Mouse (Mus musculus): ENCODE measurements around the gene Abcg4. TPM values are rescaled to one million over a fixed set of nuclear protein-coding genes. Genes with fewer than 3 reads are reported as not detected.
"Not testable (repeated sequence)": the region's sequence is repeated elsewhere in the genome, so short reads cannot be mapped to it uniquely, and the experiment has no call there.

Abcg4 gene
- polyA plus RNA-seq, 1 experiment from 2014 or later: 5.7 TPM

GRCm38 (mm10) chr9:44332918-44333638 is 44.7 kb upstream of the Abcg4 start:
- H3K4me2 ChIP-seq (replicated peaks; ENCODE audit: low read depth, low read length): no peak overlapping the region
- WGBS: 94% methylated on average over 13 of the region's 13 CpGs
- ATAC-seq (ENCODE audit: low FRiP score): no peak
- H3K4me1 ChIP-seq (replicated peaks; ENCODE audit: control insufficient read depth, insufficient read depth, low read length): peaks cover 4% of the 10 kb centered on the region; the same call in 1 of the 2 replicates
- H3K27ac ChIP-seq (ENCODE audit: low read depth, low read length): no peak overlapping the region
- no peak overlapping the region for H3K9ac ChIP-seq (ENCODE audit: low read depth, low read length)
- no peaks in the 10 kb centered on the region for H3K9me3 ChIP-seq (ENCODE audit: control insufficient read depth, low read length)
- no peak overlapping the region for H3K4me3 ChIP-seq (ENCODE audit: low read depth, low read length)
- DNase-seq (ENCODE audit: low spot score): no peak
- no peaks in the 10 kb centered on the region for H3K27me3 ChIP-seq (ENCODE audit: control insufficient read depth, insufficient read depth, low read length)
- H3K36me3 ChIP-seq (ENCODE audit: control insufficient read depth, insufficient read depth, low read length): peaks cover 18% of the 10 kb centered on the region

GRCm38 (mm10) chr9:44330736-44331135 is 42.3 kb upstream of the Abcg4 start:
- no peak overlapping the region for H3K4me3 ChIP-seq (ENCODE audit: low read depth, low read length)
- peaks cover under 1% of the 10 kb centered on the region; the same call in 1 of the 2 replicates for H3K4me1 ChIP-seq (replicated peaks; ENCODE audit: control insufficient read depth, insufficient read depth, low read length)
- H3K9me3 ChIP-seq (ENCODE audit: control insufficient read depth, low read length): no peaks in the 10 kb centered on the region
- peaks cover 18% of the 10 kb centered on the region for H3K36me3 ChIP-seq (ENCODE audit: control insufficient read depth, insufficient read depth, low read length)
- DNase-seq (ENCODE audit: low spot score) (no peak), ATAC-seq (ENCODE audit: low FRiP score) (no peak)
- H3K27ac ChIP-seq (ENCODE audit: low read depth, low read length): no peak overlapping the region
- 96% methylated on average over 6 of the region's 6 CpGs for WGBS
- H3K27me3 ChIP-seq (ENCODE audit: control insufficient read depth, insufficient read depth, low read length): no peaks in the 10 kb centered on the region
- no peak overlapping the region for H3K4me2 ChIP-seq (replicated peaks; ENCODE audit: low read depth, low read length)
- no peak overlapping the region for H3K9ac ChIP-seq (ENCODE audit: low read depth, low read length)

- H3K27ac ChIP-seq (ENCODE audit: low read depth, low read length): no peak overlapping the region
Measured at GRCm38 (mm10) chr9:44327926-44328325, 39.5 kb upstream of the Abcg4 start.

GRCm38 (mm10) chr9:44327064-44327711 is 38.8 kb upstream of the Abcg4 start:
- DNase-seq (ENCODE audit: low spot score) (peak; percentile 60), ATAC-seq (ENCODE audit: low FRiP score) (peak; percentile 67)
- Histone ChIP-seq H3K9ac (ENCODE audit: low read depth, low read length) (peak overlapping the region; percentile 91), H3K27ac (ENCODE audit: low read depth, low read length) (peak overlapping the region; percentile 88), H3K4me3 (ENCODE audit: low read depth, low read length) (peak overlapping the region; percentile 60), H3K36me3 (ENCODE audit: control insufficient read depth, insufficient read depth, low read length) (peaks cover 7% of the 10 kb centered on the region), H3K4me1 (replicated peaks; ENCODE audit: control insufficient read depth, insufficient read depth, low read length) (peaks cover 2% of the 10 kb centered on the region; the same call in 1 of the 2 replicates), H3K4me2 (replicated peaks; ENCODE audit: low read depth, low read length) (peak overlapping the region; percentile 80), H3K27me3 (ENCODE audit: control insufficient read depth, insufficient read depth, low read length) (no peaks in the 10 kb centered on the region), H3K9me3 (ENCODE audit: control insufficient read depth, low read length) (no peaks in the 10 kb centered on the region)
- WGBS: under 1% methylated on average over 22 of the region's 22 CpGs

More at GRCm38 (mm10) chr9:44327926-44328325, 39.5 kb upstream of the Abcg4 start:
- DNase-seq (ENCODE audit: low spot score) (no peak), ATAC-seq (ENCODE audit: low FRiP score) (no peak)
- peak overlapping the region; percentile 80 for H3K4me2 ChIP-seq (replicated peaks; ENCODE audit: low read depth, low read length)
- peaks cover 11% of the 10 kb centered on the region for H3K36me3 ChIP-seq (ENCODE audit: control insufficient read depth, insufficient read depth, low read length)
- WGBS: 97% methylated on average over 5 of the region's 5 CpGs
- no peaks in the 10 kb centered on the region for H3K9me3 ChIP-seq (ENCODE audit: control insufficient read depth, low read length)
- peak overlapping the region; percentile 60 for H3K4me3 ChIP-seq (ENCODE audit: low read depth, low read length)
- H3K27me3 ChIP-seq (ENCODE audit: control insufficient read depth, insufficient read depth, low read length): no peaks in the 10 kb centered on the region
- H3K4me1 ChIP-seq (replicated peaks; ENCODE audit: control insufficient read depth, insufficient read depth, low read length): peaks cover 2% of the 10 kb centered on the region; the same call in 1 of the 2 replicates
- no peak overlapping the region for H3K9ac ChIP-seq (ENCODE audit: low read depth, low read length)

- peak overlapping the region; percentile 60 for H3K4me3 ChIP-seq (ENCODE audit: low read depth, low read length)
- H3K4me1 ChIP-seq (replicated peaks; ENCODE audit: control insufficient read depth, insufficient read depth, low read length): peaks cover 2% of the 10 kb centered on the region; the same call in 1 of the 2 replicates
- peak overlapping the region; percentile 91 for H3K9ac ChIP-seq (ENCODE audit: low read depth, low read length)
- H3K4me2 ChIP-seq (replicated peaks; ENCODE audit: low read depth, low read length): peak overlapping the region; percentile 80
- peak; percentile 91 for ATAC-seq (ENCODE audit: low FRiP score)
- peak overlapping the region; percentile 88 for H3K27ac ChIP-seq (ENCODE audit: low read depth, low read length)
- peaks cover 3% of the 10 kb centered on the region; the same call in 1 of the 2 replicates for H3K36me3 ChIP-seq (ENCODE audit: control insufficient read depth, insufficient read depth, low read length)
- H3K9me3 ChIP-seq (ENCODE audit: control insufficient read depth, low read length): no peaks in the 10 kb centered on the region
- H3K27me3 ChIP-seq (ENCODE audit: control insufficient read depth, insufficient read depth, low read length): no peaks in the 10 kb centered on the region
- DNase-seq (ENCODE audit: low spot score): peak; percentile 81
- under 1% methylated on average over 38 of the region's 38 CpGs for WGBS
Measured at GRCm38 (mm10) chr9:44326371-44327063, 38.1 kb upstream of the Abcg4 start.

- Histone ChIP-seq H3K4me2 (replicated peaks; ENCODE audit: low read depth, low read length) (peak within 1 kb of the TSS; percentile 80), H3K36me3 (ENCODE audit: control insufficient read depth, insufficient read depth, low read length) (0 out of 2 replicates have a peak, but pooled peaks cover 2% of the 10 kb centered on the region)
- 8% methylated on average over 12 of the region's 12 CpGs for WGBS
Measured at GRCm38 (mm10) chr9:44325768-44326370, 37.5 kb upstream of the Abcg4 start, which contains the start of gene Dpagt1. Dpagt1 (plus strand) TSS chr9:44326019.

GRCm38 (mm10) chr9:44325032-44325767 is 36.8 kb upstream of the Abcg4 start:
- DNase-seq (ENCODE audit: low spot score); H3K9me3 ChIP-seq (ENCODE audit: control insufficient read depth, low read length); ATAC-seq (ENCODE audit: low FRiP score); H3K27ac ChIP-seq (ENCODE audit: low read depth, low read length); H3K4me1 ChIP-seq (replicated peaks; ENCODE audit: control insufficient read depth, insufficient read depth, low read length); H3K9ac ChIP-seq (ENCODE audit: low read depth, low read length); H3K27me3 ChIP-seq (ENCODE audit: control insufficient read depth, insufficient read depth, low read length); H3K4me3 ChIP-seq (ENCODE audit: low read depth, low read length); H3K36me3 ChIP-seq (ENCODE audit: control insufficient read depth, insufficient read depth, low read length): not testable (repeated sequence)
- 73% methylated on average over 5 of the region's 8 CpGs for WGBS
- peak overlapping the region; percentile 80 for H3K4me2 ChIP-seq (replicated peaks; ENCODE audit: low read depth, low read length)

More at GRCm38 (mm10) chr9:44325768-44326370, 37.5 kb upstream of the Abcg4 start, which contains the start of gene Dpagt1:
- Histone ChIP-seq H3K4me1 (replicated peaks; ENCODE audit: control insufficient read depth, insufficient read depth, low read length) (peaks cover 2% of the 10 kb centered on the region; the same call in 1 of the 2 replicates), H3K9me3 (ENCODE audit: control insufficient read depth, low read length) (no peaks in the 10 kb centered on the region), H3K27ac (ENCODE audit: low read depth, low read length) (peak within 1 kb of the TSS; percentile 88), H3K9ac (ENCODE audit: low read depth, low read length) (peak within 1 kb of the TSS; percentile 91), H3K27me3 (ENCODE audit: control insufficient read depth, insufficient read depth, low read length) (no peaks in the 10 kb centered on the region), H3K4me3 (ENCODE audit: low read depth, low read length) (peak within 1 kb of the TSS; percentile 60)
- ATAC-seq (ENCODE audit: low FRiP score): peak; percentile 13; the same call in 1 of the 2 replicates
- DNase-seq (ENCODE audit: low spot score): no peak
